Mouse (Mus musculus) heart, adult 11 months (tissue): Measurements from ENCODE around the gene Arhgap21.

Experiments used
- DNase-seq: peaks from one replicate; pipeline ENCODE4 v3.0.0; 2022

The Arhgap21 gene

DNA sequence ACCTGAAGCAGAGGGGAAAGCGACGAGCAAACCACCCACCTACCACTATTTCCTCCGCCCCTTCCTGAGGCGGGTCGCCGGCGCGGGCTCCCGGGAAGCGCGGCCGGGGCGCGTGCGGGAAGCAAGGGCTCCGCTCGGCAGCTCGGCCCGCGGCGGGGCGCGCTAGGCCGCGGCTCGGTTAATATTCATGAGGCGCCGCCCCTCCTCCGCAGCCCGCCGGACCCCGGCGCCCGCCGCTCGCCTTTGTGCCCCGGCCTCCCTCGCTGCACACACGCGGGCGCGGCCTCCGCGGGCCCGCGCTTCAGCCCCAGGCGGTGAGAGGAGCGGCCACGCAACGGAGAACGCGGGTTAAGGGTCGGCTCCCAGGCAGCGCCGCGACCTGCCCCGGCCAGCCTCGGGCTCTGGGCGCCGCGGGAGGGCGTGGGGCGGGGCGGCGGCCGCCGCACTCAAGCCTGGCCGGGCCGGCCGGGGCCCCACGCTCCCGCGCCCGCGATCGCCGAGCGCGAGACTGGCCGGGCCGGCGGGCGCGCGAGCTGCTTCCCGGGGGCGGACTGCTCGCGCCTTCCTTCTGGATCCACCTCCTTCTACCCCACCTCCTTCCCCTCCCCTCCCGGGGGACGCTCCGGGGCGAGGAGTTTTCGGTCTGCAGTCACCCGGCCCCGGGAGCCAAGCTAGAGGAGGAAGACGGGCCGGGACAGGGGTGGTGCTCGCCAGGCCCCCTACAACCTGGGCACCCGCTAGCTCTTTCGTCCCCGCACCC lies at the start of gene Arhgap21:
Arhgap21 (minus strand) TSS at position 441 of the 760 bp plus-strand sequence.
- peak; percentile 99 for DNase-seq

DNA sequence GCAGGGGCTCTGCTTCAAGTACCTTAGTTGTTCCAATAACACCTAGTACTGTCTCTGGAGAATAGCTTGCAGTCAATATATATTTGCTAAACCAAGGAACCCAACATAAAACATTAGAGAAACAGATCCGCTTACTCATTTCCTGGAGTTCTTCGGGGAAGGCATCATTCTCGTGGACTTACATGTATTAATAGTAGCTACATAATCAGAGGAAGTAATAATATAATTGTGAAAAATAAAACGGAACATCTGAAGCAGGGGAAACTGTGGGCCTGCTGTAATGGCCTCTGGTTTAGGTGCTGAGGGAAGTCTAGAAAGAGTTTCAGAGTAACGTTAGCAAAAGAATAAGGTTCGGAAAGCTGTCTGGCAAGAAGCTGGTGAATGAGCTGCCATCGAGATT lies 47.9 kb upstream of the Arhgap21 start:
- peak; percentile 71 for DNase-seq

DNA sequence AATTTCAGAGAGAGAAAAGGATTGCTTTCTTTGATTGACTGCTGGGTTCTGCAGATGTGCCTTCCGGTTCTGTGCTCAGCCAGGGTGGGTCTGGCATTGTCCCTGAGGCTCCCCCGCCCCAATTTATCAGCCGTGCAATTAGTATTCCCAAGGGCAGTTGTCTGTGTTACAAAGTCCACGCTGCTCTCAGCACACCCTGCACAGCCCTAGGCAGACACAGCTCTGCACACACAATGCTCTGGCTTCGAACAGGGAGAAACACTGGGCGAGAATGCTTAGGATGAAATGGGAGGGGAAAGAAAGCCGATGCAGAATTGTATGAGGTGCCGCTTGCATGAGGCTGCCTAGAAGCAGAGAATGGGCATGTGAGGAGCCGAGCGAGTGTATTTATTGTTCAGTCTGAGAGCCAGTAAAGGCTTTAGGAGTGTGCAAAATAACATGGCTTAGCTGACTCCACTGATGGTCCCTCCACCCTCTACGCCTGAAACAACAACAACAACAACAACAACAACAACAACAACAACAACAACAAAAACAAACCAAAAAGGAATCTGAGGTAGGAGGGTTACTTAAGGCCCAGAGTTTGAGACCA lies 42.2 kb upstream of the Arhgap21 start:
- peak; percentile 90 for DNase-seq

DNA sequence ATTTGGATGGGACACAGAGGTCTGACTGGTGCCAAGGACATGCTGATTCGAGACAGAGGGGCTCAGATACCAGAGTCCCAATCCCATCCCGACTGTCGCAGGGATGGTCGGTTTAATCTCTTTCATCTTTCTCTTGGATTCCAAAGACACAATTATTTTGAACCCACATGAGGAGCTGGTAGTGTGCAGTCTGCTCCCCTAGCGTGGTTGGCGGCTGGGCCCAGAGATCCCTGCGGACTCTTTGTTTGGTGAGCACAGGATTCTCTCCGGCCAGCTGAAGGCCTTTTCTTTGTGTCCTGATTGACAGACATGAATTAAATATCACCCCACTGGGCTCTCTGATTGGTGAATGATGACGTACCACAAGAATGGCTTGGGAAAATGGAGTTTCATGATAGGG lies 41.5 kb upstream of the Arhgap21 start:
- DNase-seq = no peak

DNA sequence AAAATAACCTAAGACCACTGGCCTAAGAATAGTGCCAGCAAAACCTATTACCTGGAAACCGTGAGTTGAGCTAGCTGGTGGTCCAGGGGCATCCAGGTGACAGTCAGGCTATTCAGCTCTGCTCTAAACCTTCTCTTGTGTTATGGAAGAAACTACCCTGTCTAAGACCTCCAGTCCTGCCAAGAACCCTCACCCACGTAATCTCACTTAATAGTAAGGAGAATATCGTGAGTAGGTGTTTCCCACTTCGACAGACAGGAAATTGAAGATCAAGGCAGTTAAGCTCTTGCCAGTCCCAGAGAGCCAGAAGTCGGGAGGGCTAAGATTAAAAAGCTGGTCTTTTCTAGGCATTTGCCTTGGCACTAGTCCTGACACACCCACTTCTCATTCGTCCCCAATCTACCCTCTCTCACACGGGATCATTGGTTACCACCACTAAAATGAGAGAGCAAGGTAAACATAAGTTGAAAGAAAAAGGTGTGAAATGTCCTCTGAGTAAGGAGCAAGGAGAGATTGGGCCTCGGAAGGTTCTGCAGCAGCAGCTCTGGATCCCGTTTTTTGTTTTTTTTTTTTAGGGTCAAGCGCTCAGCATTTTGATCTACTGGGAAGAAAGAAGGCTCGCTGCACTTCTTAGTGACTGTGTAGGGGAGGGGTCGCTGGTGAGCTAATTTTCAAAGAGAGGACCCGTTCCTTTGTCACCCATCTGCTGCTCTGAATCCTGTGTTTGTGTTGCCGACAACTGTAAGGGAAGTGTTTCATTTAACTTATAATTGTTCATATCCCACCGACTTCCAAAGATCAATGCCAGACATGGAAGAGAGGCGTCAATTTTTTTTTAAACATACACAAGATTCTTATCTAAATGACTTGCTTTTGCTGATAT lies 40.8 kb upstream of the Arhgap21 start:
- no peak for DNase-seq

DNA sequence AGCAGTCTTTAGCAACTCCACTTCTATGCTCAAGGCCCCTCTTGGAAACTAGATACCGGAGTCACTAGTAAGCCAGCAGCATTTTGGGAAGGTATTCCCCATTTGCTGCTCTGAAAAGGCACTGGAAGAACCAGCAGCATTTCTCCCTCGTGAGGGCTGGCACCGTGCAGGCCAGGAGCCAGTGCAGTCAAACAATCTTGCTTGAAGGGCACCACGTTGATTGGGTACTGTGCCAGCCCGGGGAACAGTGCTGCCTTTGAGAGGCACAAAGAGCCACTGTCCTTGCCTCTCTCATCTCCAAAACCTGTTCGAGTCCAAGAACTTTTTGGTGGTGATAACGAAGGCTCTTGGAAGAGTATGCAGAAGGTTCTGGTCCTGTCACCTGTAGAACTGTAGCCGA lies 33.9 kb upstream of the Arhgap21 start:
- DNase-seq = peak; percentile 93

DNA sequence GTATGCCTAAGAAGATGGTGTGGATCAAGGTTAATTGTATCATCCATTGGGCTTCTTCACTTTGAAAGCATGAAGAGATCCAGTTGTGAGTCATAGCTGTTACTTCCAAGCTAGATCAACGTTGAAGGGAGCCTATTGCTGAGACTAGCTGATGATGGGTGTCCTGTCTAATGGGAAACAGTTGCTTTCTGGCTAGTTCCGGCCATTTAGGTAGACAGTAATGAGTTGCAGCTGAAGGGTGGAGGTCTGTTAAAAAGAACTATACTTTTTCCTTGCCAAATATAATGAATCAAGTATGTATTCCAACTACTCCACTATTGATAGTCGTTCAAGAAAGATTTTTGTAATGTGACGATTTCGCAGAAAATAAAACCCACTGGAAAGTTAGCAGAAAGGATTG lies 32.5 kb upstream of the Arhgap21 start:
- no peak for DNase-seq

DNA sequence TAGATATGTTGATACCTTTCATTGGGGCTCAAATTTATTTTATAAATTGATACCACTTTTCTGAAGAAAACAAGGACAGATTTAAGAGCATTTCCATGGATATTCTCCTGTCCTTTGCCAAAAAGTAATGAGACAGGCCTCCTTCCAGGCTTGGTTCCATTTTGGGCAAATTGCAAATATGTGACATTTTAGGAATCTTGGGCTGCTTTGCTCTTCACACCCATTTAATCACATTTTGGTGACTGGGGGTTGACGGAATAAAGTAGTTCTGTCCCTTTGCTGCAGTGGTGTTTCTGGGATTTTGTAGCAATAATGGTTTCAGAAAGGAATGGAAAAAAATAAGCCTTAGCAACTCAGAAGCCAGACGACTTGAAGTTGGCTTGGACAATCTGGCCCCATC lies 26.9 kb upstream of the Arhgap21 start:
- DNase-seq = no peak

DNA sequence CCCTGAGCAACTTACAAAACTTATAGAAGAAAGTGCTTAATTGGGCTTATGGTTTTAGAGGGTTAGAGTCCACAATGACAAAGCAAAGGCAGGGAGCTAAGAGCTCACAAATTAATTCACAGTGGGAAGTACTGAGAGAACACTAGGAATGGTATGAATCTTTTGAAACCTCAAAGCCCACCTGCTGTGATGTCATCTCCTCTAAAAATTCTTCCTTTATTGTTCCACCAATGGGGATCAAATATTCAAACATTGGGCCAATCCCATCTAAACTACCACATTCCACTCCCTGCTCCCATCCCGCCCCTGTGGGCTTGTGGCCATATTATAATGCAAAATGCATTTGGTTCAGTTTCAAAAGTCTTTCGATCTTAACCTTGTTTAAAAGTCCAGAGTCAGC lies 22.8 kb upstream of the Arhgap21 start:
- DNase-seq = no peak

DNA sequence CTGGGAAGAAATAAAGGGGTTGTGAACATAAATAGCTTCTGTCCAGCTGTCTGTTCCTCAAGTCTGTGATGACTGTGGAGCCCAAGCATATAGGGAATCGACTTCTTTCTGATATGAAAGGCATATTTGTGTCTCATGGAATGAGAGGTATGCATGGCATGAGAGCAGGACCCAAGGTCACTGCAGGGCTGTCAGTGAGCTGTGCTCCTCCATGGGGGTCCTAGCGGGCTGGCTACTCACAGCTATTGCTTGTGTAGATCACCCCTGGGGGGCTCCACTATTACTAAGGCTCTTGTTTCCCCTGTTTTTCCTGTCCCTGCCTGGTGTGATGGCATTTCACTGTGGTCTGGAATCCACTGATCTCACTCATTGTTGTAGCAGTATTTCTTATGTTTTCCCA lies 22.2 kb upstream of the Arhgap21 start:
- DNase-seq = no peak

DNA sequence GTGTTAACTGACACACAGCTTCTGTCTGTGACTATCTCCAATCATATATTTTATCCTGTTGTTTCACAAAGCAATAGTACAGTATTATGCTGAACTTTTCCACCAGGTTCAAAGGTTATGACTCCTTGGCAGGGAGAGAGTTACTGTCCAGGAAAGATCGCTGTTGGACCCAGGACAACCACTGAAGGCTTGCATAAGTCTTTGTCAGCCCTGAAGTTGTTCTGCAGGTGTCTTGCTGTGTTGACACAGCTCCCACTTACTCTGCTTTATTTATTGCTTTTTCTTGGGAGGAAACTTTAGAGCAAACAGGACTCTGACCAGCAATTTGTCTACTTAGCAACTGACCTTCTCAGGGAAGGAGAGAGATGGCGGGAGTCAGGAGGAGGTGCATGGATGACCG lies 21.4 kb upstream of the Arhgap21 start:
- DNase-seq = no peak

DNA sequence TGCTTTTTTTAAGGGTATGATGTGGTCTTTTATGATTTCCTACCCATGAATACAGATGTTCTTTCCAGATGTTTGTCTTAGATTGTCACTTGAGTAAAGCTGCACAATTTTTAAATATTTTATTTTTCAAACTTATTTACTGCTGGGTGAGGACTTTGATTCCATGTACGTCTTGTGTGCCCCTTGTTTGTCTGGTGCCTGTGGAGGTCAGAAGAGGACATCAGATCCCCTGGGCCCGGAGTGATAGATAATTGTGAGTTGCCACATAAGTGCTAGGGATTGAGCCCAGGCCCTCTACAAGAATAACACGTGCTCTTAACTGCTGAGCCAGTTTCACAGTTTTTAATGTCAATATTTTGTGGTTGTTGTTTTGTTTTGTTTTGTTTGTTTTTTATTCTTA lies 19.1 kb upstream of the Arhgap21 start:
- DNase-seq = no peak

DNA sequence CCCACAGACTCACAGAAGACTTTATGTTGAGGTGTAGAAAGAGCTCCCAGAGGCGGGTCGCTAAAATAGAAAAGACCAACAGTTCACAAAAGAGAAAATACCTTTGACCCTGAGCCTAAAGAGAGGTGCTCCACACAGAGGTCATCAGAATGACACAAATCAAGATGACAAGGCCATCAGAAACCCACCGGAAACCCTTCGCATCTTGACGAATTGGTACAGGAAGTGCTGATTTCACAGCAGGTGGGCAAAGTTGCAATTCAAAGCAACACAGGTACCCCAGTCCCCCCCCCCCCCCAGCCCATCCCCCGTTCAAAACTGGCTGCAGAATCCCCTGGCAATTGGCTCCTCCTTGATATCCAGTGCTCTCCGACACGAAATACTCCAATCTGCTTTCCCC lies 10.0 kb upstream of the Arhgap21 start:
- no peak for DNase-seq

DNA sequence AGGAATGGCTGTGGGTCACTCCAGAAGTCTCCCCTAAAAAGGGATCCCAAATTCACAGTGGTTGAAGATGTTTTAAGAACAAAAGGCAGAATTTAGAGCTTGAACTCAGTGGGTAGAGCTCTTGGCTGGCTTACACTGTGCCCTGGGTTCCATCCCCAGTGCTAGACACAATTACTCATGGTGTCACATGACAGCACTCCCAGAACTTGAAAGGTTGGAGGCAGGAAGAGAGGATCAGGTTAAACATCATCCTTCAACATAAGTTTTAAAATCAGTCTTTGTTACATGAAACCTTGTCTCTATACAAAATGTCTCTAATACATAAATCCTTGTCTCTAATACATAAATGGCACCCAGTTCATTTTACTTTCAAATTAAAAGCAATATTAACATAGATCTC lies 8.4 kb upstream of the Arhgap21 start:
- no peak for DNase-seq

DNA sequence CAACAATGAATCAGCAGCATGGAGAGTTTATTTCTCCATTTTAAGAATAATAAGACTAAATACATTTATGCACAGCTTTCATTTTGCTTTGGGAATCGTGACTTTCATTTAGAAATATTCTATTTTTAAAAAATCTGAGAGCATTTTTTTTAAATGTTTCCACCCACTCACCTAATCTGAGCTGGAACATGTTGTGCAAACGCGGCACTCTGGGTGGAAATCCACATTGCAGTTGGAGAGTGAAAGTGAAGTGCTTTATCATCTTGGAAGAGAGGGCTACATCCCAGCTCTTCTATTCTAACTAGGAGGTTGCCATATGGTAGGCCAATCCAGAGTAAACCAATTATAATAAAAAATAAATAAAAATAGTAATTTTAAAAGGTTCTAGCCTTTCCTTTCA lies 4.8 kb upstream of the Arhgap21 start:
- DNase-seq = no peak

DNA sequence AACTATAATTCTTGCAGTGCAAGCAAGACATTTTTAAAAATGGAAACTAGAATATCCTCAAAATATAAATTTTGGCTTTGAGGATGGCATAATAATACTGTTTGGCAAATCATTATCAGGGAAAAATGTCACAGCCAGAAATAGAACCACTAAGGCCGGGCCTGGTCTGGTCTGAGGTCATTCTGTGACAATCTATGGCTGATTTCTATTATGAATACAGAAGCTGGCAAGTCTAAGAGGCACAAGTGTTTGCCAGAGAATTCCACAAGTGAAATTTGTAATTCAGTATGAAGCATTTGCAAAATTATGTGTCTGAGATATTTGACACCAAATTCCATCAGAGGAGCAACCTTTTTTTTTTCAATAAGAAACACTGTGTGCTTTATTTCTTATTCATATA lies 3.5 kb upstream of the Arhgap21 start:
- no peak for DNase-seq

DNA sequence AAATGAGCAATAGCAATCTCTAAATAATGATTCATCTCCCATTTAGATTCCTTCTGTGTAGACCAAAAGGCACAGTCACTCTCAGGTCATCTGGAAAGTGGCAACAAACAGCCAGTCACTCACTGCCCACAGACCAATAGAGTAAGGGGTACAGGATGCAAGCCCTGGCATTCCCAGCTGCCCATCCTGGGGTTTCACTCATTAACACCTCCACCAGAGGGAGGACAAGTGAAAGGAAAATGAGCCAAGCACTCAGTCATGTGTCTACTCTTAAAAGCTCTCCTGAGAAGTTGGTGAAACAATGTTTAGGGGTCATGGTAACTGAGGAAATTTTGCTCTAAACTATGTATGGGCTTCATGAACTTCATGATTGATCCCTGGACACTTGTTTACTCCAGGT lies 2.9 kb upstream of the Arhgap21 start:
- DNase-seq = peak; percentile 93

DNA sequence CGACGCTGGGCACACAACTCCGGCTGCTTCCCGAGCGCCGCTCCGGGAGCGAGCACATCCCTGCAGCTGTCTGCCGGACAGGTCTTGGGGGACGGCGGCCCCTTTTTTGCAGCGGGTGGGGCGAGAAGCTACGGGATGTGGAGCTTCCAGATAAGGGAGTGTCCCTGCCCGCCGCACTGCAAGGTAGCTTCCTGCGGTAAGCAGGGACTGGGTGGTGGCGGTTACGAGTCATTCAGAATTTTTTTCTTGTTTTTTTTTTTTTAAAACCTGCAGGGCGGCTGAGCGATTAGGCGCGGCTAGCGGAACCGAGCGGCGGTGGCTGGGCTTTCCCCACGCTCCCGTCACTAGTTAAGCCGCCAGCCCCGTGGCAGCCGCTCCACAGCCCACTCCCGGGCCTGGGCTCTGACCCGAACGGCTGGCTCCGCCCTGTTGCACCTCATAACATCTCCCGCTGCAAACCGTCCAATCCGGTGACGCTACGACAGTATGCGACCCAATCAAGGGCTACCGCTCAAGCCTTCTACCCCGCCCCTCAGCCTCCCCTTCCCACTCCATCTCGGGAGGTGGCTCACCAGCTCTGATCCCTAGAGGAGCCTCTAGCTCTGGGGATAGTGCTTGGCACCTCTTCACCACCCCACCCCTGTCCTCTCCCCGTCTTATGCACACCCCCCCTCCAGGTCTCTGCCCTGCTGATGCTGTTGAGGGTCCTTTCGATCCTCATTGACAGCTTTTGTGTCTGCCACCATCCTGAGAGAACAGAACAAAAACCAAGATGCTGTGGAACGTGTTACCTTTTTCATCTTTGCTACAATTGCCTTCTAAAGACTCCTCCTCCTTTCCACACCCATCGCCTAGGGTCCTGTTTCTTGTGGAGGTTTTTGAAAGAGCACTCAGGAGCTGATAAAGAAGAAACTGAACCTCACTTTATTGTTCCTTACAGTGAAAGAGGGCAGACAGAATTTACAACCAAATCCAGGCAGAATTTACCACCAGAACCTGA lies 820 bp upstream of the Arhgap21 start:
- peak; percentile 100 for DNase-seq

DNA sequence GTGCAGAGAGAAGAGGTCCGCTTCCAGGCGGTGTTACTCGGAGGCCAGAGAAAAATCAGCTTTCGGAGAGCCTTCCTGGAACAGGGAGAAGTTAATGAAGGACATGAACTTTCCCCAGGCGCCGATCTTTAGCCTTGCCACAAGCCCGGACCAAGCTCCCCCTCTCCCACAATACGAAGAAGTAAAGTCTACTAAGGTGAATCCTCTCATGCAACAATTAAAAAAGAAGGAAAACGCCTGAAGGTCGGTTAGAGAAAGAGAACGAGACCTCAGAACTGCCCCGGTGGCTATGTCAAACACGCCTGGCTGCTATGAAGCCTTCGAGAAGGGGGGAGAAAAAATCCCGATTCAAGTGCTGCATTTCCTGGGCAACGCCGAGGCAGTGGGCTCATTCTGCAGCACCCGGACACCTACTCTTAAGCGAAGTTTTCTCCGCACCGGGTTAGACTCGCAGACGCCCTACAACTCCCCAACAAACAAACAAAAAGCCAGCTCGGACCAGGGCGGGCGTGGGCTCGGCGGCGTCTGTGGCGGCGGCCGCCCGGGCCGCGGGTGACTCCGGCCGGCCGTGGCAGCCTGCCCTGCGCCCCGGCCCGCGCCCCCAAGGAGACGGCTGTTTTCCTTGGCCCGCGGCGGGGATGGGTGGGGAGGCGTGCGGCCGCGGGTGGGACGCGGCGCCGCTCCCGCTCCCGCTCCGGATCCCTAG lies 882 bp downstream of the Arhgap21 start:
- DNase-seq = peak; percentile 94

DNA sequence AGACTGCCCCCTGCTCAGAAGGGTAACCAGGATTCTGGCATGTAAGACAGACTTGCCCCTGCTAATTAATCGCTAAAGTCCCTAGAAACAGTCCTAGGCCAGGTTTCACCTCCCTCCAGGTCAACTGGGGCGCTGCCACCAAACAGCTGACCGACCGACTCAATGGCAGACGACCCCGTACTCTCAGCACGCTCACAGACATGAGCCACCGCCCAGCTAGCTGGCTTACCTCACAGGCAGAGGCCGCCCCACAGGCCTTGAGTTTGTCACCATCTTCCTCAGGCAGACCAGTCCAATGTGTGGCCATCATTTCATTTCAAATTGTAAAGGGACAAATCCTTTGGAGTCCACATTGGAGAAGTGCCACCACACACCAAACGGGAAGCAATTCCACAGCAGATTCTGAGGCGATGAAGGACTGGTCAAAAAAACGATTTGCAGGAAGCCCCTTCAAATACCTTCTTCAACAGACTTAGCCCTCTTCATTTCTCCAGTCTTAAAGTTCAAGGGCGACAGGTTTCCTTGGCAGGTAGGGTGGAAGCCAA lies 1.5 kb downstream of the Arhgap21 start:
- DNase-seq = peak; percentile 96
